Mouse (Mus musculus): ENCODE measurements around the gene Eif4a1.

DNA sequence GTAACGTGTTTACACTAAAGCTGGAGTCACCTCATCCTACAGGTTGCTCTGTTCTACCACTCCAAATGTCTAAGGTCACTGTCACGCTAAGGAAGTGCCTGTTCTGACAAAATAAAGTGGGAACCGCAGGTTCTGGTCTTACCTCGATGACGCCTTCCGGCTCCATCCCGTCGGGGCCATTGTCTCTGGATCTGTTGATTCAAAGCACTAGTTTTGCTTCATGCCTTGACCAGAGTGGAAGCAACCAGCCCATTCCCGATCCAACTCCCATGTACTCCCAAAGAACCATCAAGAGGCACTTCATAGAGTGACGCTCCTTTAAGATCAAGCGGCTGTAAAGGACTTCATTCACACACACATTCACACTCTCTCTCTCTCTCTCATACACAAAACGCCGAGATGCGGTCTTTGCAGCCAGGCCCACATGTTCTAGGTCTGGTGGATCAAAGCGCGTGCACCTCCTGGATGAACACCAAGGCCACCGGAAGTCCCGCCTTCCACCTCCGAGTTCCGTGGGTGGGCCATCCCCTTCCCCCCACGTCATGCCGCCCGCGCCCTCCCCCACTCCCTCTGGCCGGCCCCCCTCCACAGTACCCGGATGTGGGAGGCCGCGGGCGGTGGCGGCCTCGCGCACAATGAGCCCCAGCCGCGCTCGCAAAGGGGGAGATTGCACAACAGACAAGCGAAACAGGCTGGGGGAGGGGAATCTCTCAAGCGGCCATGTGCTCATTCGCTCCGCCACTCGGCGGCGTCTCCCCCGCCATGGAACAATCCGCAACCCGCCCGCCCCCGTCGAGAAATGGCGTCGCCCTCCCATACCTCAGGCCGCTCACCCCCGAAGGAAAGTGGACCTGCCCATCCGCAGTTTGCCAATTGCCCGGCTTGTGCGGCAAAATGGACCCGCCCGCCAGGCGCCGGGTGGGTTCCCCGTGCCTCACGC is 1.2 kb downstream of the Eif4a1 start:
- TF ChIP-seq CTCF (IDR thresholded peaks at IDR 0.05; ENCODE audit: low read depth): no peak; the same call in 1 of the 2 replicates
- peak; percentile 68 for TF ChIP-seq EP300 (IDR thresholded peaks at IDR 0.05; ENCODE audit: low read depth)
